Mouse (Mus musculus) kidney, adult 2 months (tissue): ENCODE results near the gene Bcl11b.

Source experiments
- CTCF ChIP-seq: fragments of 200-500 bp; conservative IDR thresholded peaks from 2 replicates; pipeline ENCODE4 v1.5.1; 2011; ENCODE audit warnings: low read depth, mild to moderate bottlenecking, control low read depth, low read length, moderate library complexity, mixed read lengths; ENCODE audit not compliant: insufficient read depth, insufficient read length
- POLR2A ChIP-seq: fragments of 200-500 bp; IDR thresholded peaks from one replicate; pipeline ENCODE4 v1.6.1; 2011; ENCODE audit warnings: low read depth, low read length, control low read depth

GRCm38 (mm10) chr12:107889841-107890240 is 113.6 kb downstream of the Bcl11b start:
- TF ChIP-seq CTCF, result no peak
- no peak for TF ChIP-seq POLR2A
